Mouse (Mus musculus): ENCODE measurements at regions not wholly inside any gene's neighbourhood (a gene's known extent, or its start where the extent isn't known, plus 50 kb on each side); places are given as distances from the start of the nearest gene placed in this dataset.

DNA sequence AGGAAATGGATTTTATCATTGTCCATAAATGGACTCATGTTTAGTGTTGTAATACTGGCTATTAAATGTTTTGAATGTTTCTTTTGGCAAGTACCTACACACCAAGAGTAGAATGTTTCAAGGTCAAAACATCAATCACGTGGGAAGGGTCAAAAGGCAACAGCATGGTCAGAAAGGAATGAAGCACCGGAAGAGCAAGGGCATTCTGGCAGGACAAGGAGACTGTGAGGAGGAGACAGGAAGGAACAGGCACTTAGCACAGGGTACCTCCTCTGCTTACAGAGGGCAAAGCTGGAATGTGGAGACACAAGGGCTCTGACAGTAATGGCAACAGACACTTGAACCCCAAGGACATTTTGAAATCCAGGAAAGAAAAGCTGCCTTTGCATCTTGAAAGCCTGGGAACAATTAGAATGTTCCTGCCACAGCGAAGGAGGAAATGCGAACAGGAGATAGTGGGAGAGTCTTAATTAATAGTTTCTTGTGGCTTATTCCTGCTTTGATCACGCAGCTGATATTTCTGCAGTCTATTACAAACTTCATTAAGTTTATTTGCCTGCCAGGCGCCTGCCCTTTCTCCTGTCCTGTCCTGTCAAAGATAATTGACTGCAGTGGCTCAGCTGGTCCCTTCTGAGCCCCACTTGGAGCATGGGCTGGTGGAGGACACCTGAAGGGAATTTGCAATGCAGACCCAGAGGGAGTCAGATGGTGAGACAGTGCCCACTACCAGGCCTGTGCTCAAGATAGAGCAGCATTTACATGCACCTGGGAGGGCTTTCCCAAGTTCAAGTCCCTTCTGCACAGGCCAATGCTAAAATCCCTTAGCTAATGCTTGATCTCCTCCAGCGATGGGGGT is 151.2 kb upstream of the Kcnd3 start:
- TF ChIP-seq CTCF (IDR thresholded peaks at IDR 0.05; ENCODE audit: insufficient read depth, low read length) (no peak), POLR2A (IDR thresholded peaks at IDR 0.05; ENCODE audit: borderline replicate concordance, extremely low read depth, low read depth, low read length) (no peak)

All from lung, adult 2 months (tissue).